In genomic region chr5:35103528-35103927, GRCm38 (mm10) we compare ENCODE assay signal across 10 mouse cellular contexts. TPM values are rescaled to one million over a fixed set of nuclear protein-coding genes. Genes with fewer than 3 reads are reported as not detected.
A peak's percentile ranks its signal among the peaks of the same experiment; 100 is the strongest.
DNase-seq lines count a peak whose midpoint lies in the region; ATAC-seq lines count a peak whose summit lies in the region.
"Had no signal": no experiment of that assay in that cellular context is flagged by ENCODE, and none has a peak within 500 bp of the region (broad histone marks: within the 10 kb centered on the region; RNA-seq: fewer than 3 reads in every experiment).

No protein-coding gene starts in this region.

- no peaks in the 10 kb centered on the region for H3K9me3 ChIP-seq in kidney, embryonic 15.5 days (replicated peaks)
- no peaks in the 10 kb centered on the region for H3K9me3 ChIP-seq in embryonic facial prominence, embryonic 13.5 days
- H3K9me3 ChIP-seq in hindbrain, embryonic 14.5 days (ENCODE audit: control insufficient read depth, low read length), result no peaks in the 10 kb centered on the region
- H3K9me3 ChIP-seq in midbrain, embryonic 13.5 days, result no peaks in the 10 kb centered on the region

- H3K27me3 ChIP-seq in kidney, embryonic 15.5 days, result no peaks in the 10 kb centered on the region
- no peaks in the 10 kb centered on the region for H3K27me3 ChIP-seq in embryonic facial prominence, embryonic 13.5 days
- no peaks in the 10 kb centered on the region for H3K27me3 ChIP-seq in hindbrain, embryonic 14.5 days (ENCODE audit: control insufficient read depth, insufficient read depth, low read length)
- no peaks in the 10 kb centered on the region for H3K27me3 ChIP-seq in midbrain, embryonic 13.5 days

- no peak overlapping the region for H3K9ac ChIP-seq in kidney, embryonic 15.5 days
- 0 out of 2 replicates have a peak overlapping the region, but pooled peaks have one; percentile 27 for H3K9ac ChIP-seq in embryonic facial prominence, embryonic 13.5 days
- no peak overlapping the region for H3K9ac ChIP-seq in hindbrain, embryonic 14.5 days
- 0 out of 2 replicates have a peak overlapping the region, but pooled peaks have one; percentile 2 for H3K9ac ChIP-seq in midbrain, embryonic 13.5 days (replicated peaks)

- H3K4me3 ChIP-seq in kidney, embryonic 15.5 days (replicated peaks), result peak overlapping the region; percentile 90
- 0 out of 2 replicates have a peak overlapping the region, but pooled peaks have one; percentile 84 for H3K4me3 ChIP-seq in embryonic facial prominence, embryonic 13.5 days
- H3K4me3 ChIP-seq in hindbrain, embryonic 14.5 days (replicated peaks; ENCODE audit: low read length), result peak overlapping the region; percentile 74; the same call in 1 of the 2 replicates
- H3K4me3 ChIP-seq in midbrain, embryonic 13.5 days (replicated peaks), result peak overlapping the region; percentile 61

- H3K27ac ChIP-seq in kidney, embryonic 15.5 days, result no peak overlapping the region
- no peak overlapping the region for H3K27ac ChIP-seq in embryonic facial prominence, embryonic 13.5 days
- no peak overlapping the region for H3K27ac ChIP-seq in hindbrain, embryonic 14.5 days
- no peak overlapping the region for H3K27ac ChIP-seq in midbrain, embryonic 13.5 days

- H3K4me2 ChIP-seq in kidney, embryonic 15.5 days, result peak overlapping the region; percentile 70
- peak overlapping the region; percentile 80 for H3K4me2 ChIP-seq in embryonic facial prominence, embryonic 13.5 days
- peak overlapping the region; percentile 81 for H3K4me2 ChIP-seq in hindbrain, embryonic 14.5 days (replicated peaks)
- H3K4me2 ChIP-seq in midbrain, embryonic 13.5 days (replicated peaks), result peak overlapping the region; percentile 74

- ATAC-seq in kidney, embryonic 15.5 days (replicated peaks; ENCODE audit: low FRiP score), result no peak
- no peak for ATAC-seq in embryonic facial prominence, embryonic 13.5 days (ENCODE audit: insufficient number of reproducible peaks, insufficient read depth, low FRiP score, low TSS enrichment, low read depth)
- ATAC-seq in hindbrain, embryonic 14.5 days (ENCODE audit: low FRiP score), result no peak
- ATAC-seq in midbrain, embryonic 13.5 days, result no peak

- WGBS in kidney, embryonic 15.5 days, result 78% methylated on average over 2 of the region's 2 CpGs
- WGBS in embryonic facial prominence, embryonic 13.5 days, result 66% methylated on average over 2 of the region's 2 CpGs
- WGBS in hindbrain, embryonic 14.5 days, result 89% methylated on average over 2 of the region's 2 CpGs
- WGBS in midbrain, embryonic 13.5 days, result 91% methylated on average over 2 of the region's 2 CpGs

- H3K4me1 ChIP-seq in kidney, embryonic 15.5 days, result peaks cover 26% of the 10 kb centered on the region
- peaks cover 25% of the 10 kb centered on the region for H3K4me1 ChIP-seq in embryonic facial prominence, embryonic 13.5 days
- peaks cover 23% of the 10 kb centered on the region for H3K4me1 ChIP-seq in hindbrain, embryonic 14.5 days (replicated peaks; ENCODE audit: control insufficient read depth, insufficient read depth, low read length)
- peaks cover 27% of the 10 kb centered on the region for H3K4me1 ChIP-seq in midbrain, embryonic 13.5 days (replicated peaks)

- peaks cover 41% of the 10 kb centered on the region for H3K36me3 ChIP-seq in kidney, embryonic 15.5 days
- H3K36me3 ChIP-seq in embryonic facial prominence, embryonic 13.5 days, result peaks cover 41% of the 10 kb centered on the region
- H3K36me3 ChIP-seq in hindbrain, embryonic 14.5 days (replicated peaks; ENCODE audit: control insufficient read depth, insufficient read depth), result peaks cover 41% of the 10 kb centered on the region
- H3K36me3 ChIP-seq in midbrain, embryonic 13.5 days, result peaks cover 41% of the 10 kb centered on the region

- DNase-seq in kidney, postnatal 25 days, result no peak
- DNase-seq in hindbrain, embryonic 14.5 days (ENCODE audit: low spot score), result no peak
- no peak for DNase-seq in spleen, postnatal 36 days (ENCODE audit: low spot score in 2 of 2)
- DNase-seq in spleen, adult 18-20 months, result no peak
- DNase-seq in thymus, postnatal 4 days, result no peak
- DNase-seq: adrenal gland, postnatal 10 days; thymus, postnatal 14 days had no signal

RNA-seq across cellular contexts. Expression of gene Lrpap1, which starts 2.0 kb away (rescaled TPM):
- polyA plus RNA-seq in kidney, embryonic 15.5 days (2015; fragmentation: Nextera tagmentation; extraction: Ambion mirVana), result 174 and 196 TPM in 2 replicates
- polyA plus RNA-seq in embryonic facial prominence, embryonic 13.5 days (2015; fragmentation: Nextera tagmentation; extraction: Ambion mirVana), result 109 and 145 TPM in 2 replicates
- 150 and 160 TPM in 2 replicates for polyA plus RNA-seq in hindbrain, embryonic 14.5 days (2014; fragmentation: Nextera tagmentation; extraction: Ambion mirVana)
- polyA plus RNA-seq in midbrain, embryonic 13.5 days (2015; fragmentation: Nextera tagmentation; extraction: Ambion mirVana), result 108 and 114 TPM in 2 replicates

RNA-seq across cellular contexts. Expression of gene Dok7, which starts 47.0 kb away (rescaled TPM):
- polyA plus RNA-seq in kidney, embryonic 15.5 days (2015; fragmentation: Nextera tagmentation; extraction: Ambion mirVana), result 1.1 TPM in 2 replicates
- polyA plus RNA-seq in embryonic facial prominence, embryonic 13.5 days (2015; fragmentation: Nextera tagmentation; extraction: Ambion mirVana), result 1.1 and 1.7 TPM in 2 replicates
- 5.5 and 7.1 TPM in 2 replicates for polyA plus RNA-seq in hindbrain, embryonic 14.5 days (2014; fragmentation: Nextera tagmentation; extraction: Ambion mirVana)
- polyA plus RNA-seq in midbrain, embryonic 13.5 days (2015; fragmentation: Nextera tagmentation; extraction: Ambion mirVana), result 2.2 and 3.4 TPM in 2 replicates

Comparison
In these comparisons a context has a peak if more than half of its experiments do, and no peak if none do; other contexts are left out.
1. H3K9ac ChIP-seq: peak in embryonic facial prominence, embryonic 13.5 days (single experiment) and midbrain, embryonic 13.5 days (single experiment); none in kidney, embryonic 15.5 days (single experiment) and hindbrain, embryonic 14.5 days (single experiment).
2. Peak in every context shown above with its lines, with median percentiles within 50 percentile points of each other: H3K4me2 ChIP-seq and H3K4me3 ChIP-seq.